Mouse (Mus musculus): ENCODE results near the gene Srek1ip1. TPM values are rescaled to one million over a fixed set of nuclear protein-coding genes. Genes with fewer than 3 reads are reported as not detected.

The Srek1ip1 gene
- total RNA-seq, 2 experiments from 2014 or later = 18.1 to 18.2 TPM

- DNase-seq (ENCODE audit: low spot score in 2 of 2) = no peak
Measured at GRCm38 (mm10) chr13:104841937-104842336, 49.7 kb downstream of the Srek1ip1 start.

- DNase-seq (ENCODE audit: low spot score in 2 of 2) = no peak
Measured at GRCm38 (mm10) chr13:104843295-104844089, 51.2 kb downstream of the Srek1ip1 start.

- DNase-seq (ENCODE audit: low spot score in 2 of 2) = no peak
Measured at GRCm38 (mm10) chr13:104853645-104854044, 61.4 kb downstream of the Srek1ip1 start.

GRCm38 (mm10) chr13:104863127-104863979 lies 71.1 kb downstream of the Srek1ip1 start, which contains the start of gene Shisal2b:
Gene Shisal2b (minus strand): TSS chr13:104863893.
- peak; percentile 17 to 25 for DNase-seq (ENCODE audit: low spot score in 2 of 2)

GRCm38 (mm10) chr13:104866726-104867125 lies 74.4 kb downstream of the Srek1ip1 start:
- DNase-seq (ENCODE audit: low spot score in 2 of 2) = no peak

- DNase-seq (ENCODE audit: low spot score in 2 of 2) = no peak
Measured at GRCm38 (mm10) chr13:104869907-104870306, 77.6 kb downstream of the Srek1ip1 start.

- no peak for DNase-seq (ENCODE audit: low spot score in 2 of 2)
Measured at GRCm38 (mm10) chr13:104878508-104878907, 86.2 kb downstream of the Srek1ip1 start.

- DNase-seq (ENCODE audit: low spot score in 2 of 2) = no peak
Measured at GRCm38 (mm10) chr13:104883566-104884249, 91.4 kb downstream of the Srek1ip1 start.

GRCm38 (mm10) chr13:104886308-104887032 lies 94.2 kb downstream of the Srek1ip1 start:
- no peak for DNase-seq (ENCODE audit: low spot score in 2 of 2)

Other genes starting within 250 kb of the Srek1ip1 start
- gene Cwc27, start 24.7 kb downstream of the Srek1ip1 start, total RNA-seq (2021) = 10 to 100 TPM; 11.6 to 13.0 TPM
- gene Shisal2b, start 71.4 kb downstream of the Srek1ip1 start, total RNA-seq (2021) = not detected